Mouse (Mus musculus) brain, embryonic 14.5 days (tissue): ENCODE data around the gene Rps6ka5.

Experiments
- CTCF ChIP-seq: fragments of 200-500 bp; IDR thresholded peaks from 2 replicates; pipeline ENCODE4 v1.5.1; 2012; ENCODE audit warnings: inconsistent platforms, mild to moderate bottlenecking, moderate library complexity, borderline replicate concordance; ENCODE audit not compliant: insufficient read depth, insufficient read length; ENCODE audit errors: extremely low read depth
- POLR2A ChIP-seq: fragments of 200-500 bp; IDR thresholded peaks from 2 replicates; pipeline ENCODE4 v1.6.1; 2012; ENCODE audit warnings: mild to moderate bottlenecking, inconsistent platforms, borderline replicate concordance; ENCODE audit not compliant: poor library complexity, insufficient read depth, insufficient read length, severe bottlenecking; ENCODE audit errors: extremely low read depth

GRCm38 (mm10) chr12:100543437-100544193 is 183.2 kb downstream of the Rps6ka5 start:
- no peak for TF ChIP-seq CTCF
- TF ChIP-seq POLR2A = no peak
